Comparison of ENCODE assay signal across 8 mouse cellular contexts in the genomic region with DNA sequence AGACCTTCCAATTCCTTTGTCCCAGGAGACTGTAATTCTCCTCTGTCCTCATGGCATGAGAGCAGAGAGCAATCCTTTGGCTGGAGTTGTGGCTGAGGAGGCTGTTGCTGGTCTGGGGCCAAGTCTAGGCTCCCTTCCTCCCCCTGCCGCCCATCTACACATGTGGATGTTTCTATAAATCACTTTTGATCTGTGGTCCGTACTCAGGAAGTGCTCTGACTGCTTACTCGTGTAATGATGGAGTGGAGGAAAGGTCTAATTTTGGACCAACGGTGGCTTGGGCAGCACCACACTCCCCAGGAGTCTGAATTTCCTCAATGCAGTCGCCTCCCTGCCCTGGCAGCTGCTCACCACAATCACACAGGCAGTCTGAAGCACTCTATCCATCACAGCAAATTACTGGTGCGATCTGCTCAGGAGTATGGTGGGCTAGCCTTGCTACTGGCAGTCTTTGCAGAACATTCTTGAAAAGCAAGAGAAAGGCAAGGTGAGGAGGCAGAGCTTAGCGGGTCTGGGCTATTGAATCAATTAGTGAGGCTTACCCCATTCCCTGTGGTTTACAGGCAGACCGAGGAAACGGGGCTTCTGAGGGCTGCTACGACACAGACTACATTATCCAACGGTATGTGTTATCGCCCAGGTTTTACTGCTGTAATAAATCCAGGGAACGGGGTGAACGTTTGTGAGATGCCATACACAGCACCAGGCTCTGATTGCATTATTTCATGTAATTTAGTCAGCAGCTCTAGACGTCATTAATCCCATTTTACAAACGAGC.
A peak's percentile ranks its signal among the peaks of the same experiment; 100 is the strongest.
DNase-seq lines count a peak whose midpoint lies in the region; ATAC-seq lines count a peak whose summit lies in the region.

No protein-coding gene starts in this region.

- H3K4me3 ChIP-seq in liver, embryonic 11.5 days (ENCODE audit: low read depth, low read length): no peak overlapping the region
- H3K4me3 ChIP-seq in embryonic facial prominence, embryonic 14.5 days (ENCODE audit: low read depth, low read length): no peak overlapping the region
- H3K4me3 ChIP-seq in macrophage (ENCODE audit: inconsistent target): peak overlapping the region; percentile 12; the same call in 1 of the 2 replicates

- no peak for ATAC-seq in liver, embryonic 11.5 days (replicated peaks; ENCODE audit: low FRiP score)
- ATAC-seq in embryonic facial prominence, embryonic 14.5 days (ENCODE audit: low read depth): peak; percentile 70
- ATAC-seq in erythroid progenitor cell, adult 5-6 weeks (replicated peaks; ENCODE audit: low FRiP score, poor library complexity, severe bottlenecking): no peak

- H3K27me3 ChIP-seq in liver, embryonic 11.5 days (replicated peaks; ENCODE audit: control insufficient read depth, insufficient read depth, low read length): no peaks in the 10 kb centered on the region
- H3K27me3 ChIP-seq in embryonic facial prominence, embryonic 14.5 days (replicated peaks; ENCODE audit: control insufficient read depth, insufficient read depth, low read length): no peaks in the 10 kb centered on the region

- no peak overlapping the region for H3K4me2 ChIP-seq in liver, embryonic 11.5 days
- H3K4me2 ChIP-seq in embryonic facial prominence, embryonic 14.5 days (ENCODE audit: low read depth, low read length): no peak overlapping the region

- H3K9me3 ChIP-seq in liver, embryonic 11.5 days (ENCODE audit: control insufficient read depth, low read length): no peaks in the 10 kb centered on the region
- H3K9me3 ChIP-seq in embryonic facial prominence, embryonic 14.5 days (ENCODE audit: control insufficient read depth, low read length): no peaks in the 10 kb centered on the region

- no peak overlapping the region for H3K27ac ChIP-seq in liver, embryonic 11.5 days (ENCODE audit: low read depth, low read length)
- H3K27ac ChIP-seq in embryonic facial prominence, embryonic 14.5 days (replicated peaks; ENCODE audit: low read depth, low read length): no peak overlapping the region
- peak overlapping the region; percentile 15; the same call in 1 of the 2 replicates for H3K27ac ChIP-seq in macrophage

- H3K36me3 ChIP-seq in liver, embryonic 11.5 days (ENCODE audit: control insufficient read depth, insufficient read depth, low read length): no peaks in the 10 kb centered on the region
- H3K36me3 ChIP-seq in embryonic facial prominence, embryonic 14.5 days (ENCODE audit: control insufficient read depth, insufficient read depth, low read length): no peaks in the 10 kb centered on the region
- no peaks in the 10 kb centered on the region for H3K36me3 ChIP-seq in macrophage (ENCODE audit: inconsistent target)

- peak; percentile 13 for DNase-seq in gastrocnemius, postnatal 10 days
- DNase-seq in gastrocnemius, adult 18-20 months (ENCODE audit: low spot score): no peak
- DNase-seq in liver: peak; percentile 8
- no peak for DNase-seq in liver, embryonic 11.5 days (ENCODE audit: low spot score)
- peak; percentile 54 for DNase-seq in embryonic facial prominence, embryonic 14.5 days (ENCODE audit: low spot score)
- DNase-seq in thymus, postnatal 36 days: no peak

- no peaks in the 10 kb centered on the region for H3K4me1 ChIP-seq in liver, embryonic 11.5 days (replicated peaks; ENCODE audit: control insufficient read depth, insufficient read depth, low read length)
- no peaks in the 10 kb centered on the region for H3K4me1 ChIP-seq in embryonic facial prominence, embryonic 14.5 days (ENCODE audit: control insufficient read depth, insufficient read depth, low read length)

- 41% methylated on average over 16 of the region's 16 CpGs for WGBS in liver, embryonic 11.5 days
- WGBS in embryonic facial prominence, embryonic 14.5 days: 44% methylated on average over 16 of the region's 16 CpGs
- WGBS in macrophage (ENCODE audit: missing documents): 4% methylated on average over 16 of the region's 16 CpGs

- H3K79me2 ChIP-seq in macrophage (ENCODE audit: inconsistent target): no peaks in the 10 kb centered on the region

- H3K9ac ChIP-seq in liver, embryonic 11.5 days (ENCODE audit: low read depth, low read length): no peak overlapping the region
- no peak overlapping the region for H3K9ac ChIP-seq in embryonic facial prominence, embryonic 14.5 days (ENCODE audit: low read depth, low read length)

Comparison
In these comparisons a context has a peak if more than half of its experiments do, and no peak if none do; other contexts are left out.
1. DNase-seq: peak in gastrocnemius, postnatal 10 days (single experiment), liver (single experiment) and embryonic facial prominence, embryonic 14.5 days (single experiment); none in gastrocnemius, adult 18-20 months (single experiment), liver, embryonic 11.5 days (single experiment) and thymus, postnatal 36 days (0 of 2).